Mouse (Mus musculus): ENCODE results near the gene Birc5. TPM values are rescaled to one million over a fixed set of nuclear protein-coding genes. Genes with fewer than 3 reads are reported as not detected.

Gene Birc5
- polyA plus RNA-seq, 1 experiment: 11.6 TPM

- H3K27me3 ChIP-seq (ENCODE audit: control insufficient read depth, insufficient read depth, low read length): no peaks in the 10 kb centered on the region
Measured at GRCm38 (mm10) chr11:117896533-117896932, 47.5 kb downstream of the Birc5 start.

GRCm38 (mm10) chr11:117902282-117902681 is 53.2 kb downstream of the Birc5 start:
- no peak for DNase-seq (ENCODE audit: low read depth in 1 of 2, low spot score in 2 of 2)
- WGBS: 47% methylated on average over 2 of the region's 2 CpGs

More at GRCm38 (mm10) chr11:117896533-117896932, 47.5 kb downstream of the Birc5 start:
- peaks cover under 1% of the 10 kb centered on the region; the same call in 1 of the 2 replicates for H3K4me1 ChIP-seq (ENCODE audit: control insufficient read depth, insufficient read depth, insufficient read length)
- H3K27ac ChIP-seq (ENCODE audit: insufficient read depth, low read length): no peak overlapping the region
- no peak overlapping the region for H3K4me3 ChIP-seq (ENCODE audit: extremely low read depth, insufficient read depth, insufficient read length)
- 27% methylated on average over 2 of the region's 2 CpGs for WGBS
- no peaks in the 10 kb centered on the region for H3K36me3 ChIP-seq (ENCODE audit: control insufficient read depth, insufficient read depth, low read length)
- no peak for DNase-seq (ENCODE audit: low read depth in 1 of 2, low spot score in 2 of 2)
- no peak for TF ChIP-seq POLR2A (IDR thresholded peaks at IDR 0.05; ENCODE audit: low read depth, low read length)
- TF ChIP-seq CTCF (IDR thresholded peaks at IDR 0.05; ENCODE audit: extremely low read depth, insufficient read depth, insufficient read length, insufficient replicate concordance): no peak

GRCm38 (mm10) chr11:117904442-117904841 is 55.4 kb downstream of the Birc5 start:
- WGBS: 67% methylated on average over 8 of the region's 8 CpGs
- H3K4me3 ChIP-seq (ENCODE audit: extremely low read depth, insufficient read depth, insufficient read length): no peak overlapping the region
- no peak for TF ChIP-seq POLR2A (IDR thresholded peaks at IDR 0.05; ENCODE audit: low read depth, low read length)
- no peak for TF ChIP-seq CTCF (IDR thresholded peaks at IDR 0.05; ENCODE audit: extremely low read depth, insufficient read depth, insufficient read length, insufficient replicate concordance)
- no peaks in the 10 kb centered on the region for H3K36me3 ChIP-seq (ENCODE audit: control insufficient read depth, insufficient read depth, low read length)
- no peak for DNase-seq (ENCODE audit: low read depth in 1 of 2, low spot score in 2 of 2)
- no peaks in the 10 kb centered on the region for H3K27me3 ChIP-seq (ENCODE audit: control insufficient read depth, insufficient read depth, low read length)
- no peak overlapping the region for H3K27ac ChIP-seq (ENCODE audit: insufficient read depth, low read length)
- H3K4me1 ChIP-seq (ENCODE audit: control insufficient read depth, insufficient read depth, insufficient read length): no peaks in the 10 kb centered on the region

More at GRCm38 (mm10) chr11:117902282-117902681, 53.2 kb downstream of the Birc5 start:
- no peak overlapping the region for H3K4me3 ChIP-seq (ENCODE audit: extremely low read depth, insufficient read depth, insufficient read length)
- no peaks in the 10 kb centered on the region for H3K4me1 ChIP-seq (ENCODE audit: control insufficient read depth, insufficient read depth, insufficient read length)
- no peaks in the 10 kb centered on the region for H3K36me3 ChIP-seq (ENCODE audit: control insufficient read depth, insufficient read depth, low read length)
- no peak overlapping the region for H3K27ac ChIP-seq (ENCODE audit: insufficient read depth, low read length)
- TF ChIP-seq POLR2A (IDR thresholded peaks at IDR 0.05; ENCODE audit: low read depth, low read length) (no peak), CTCF (IDR thresholded peaks at IDR 0.05; ENCODE audit: extremely low read depth, insufficient read depth, insufficient read length, insufficient replicate concordance) (no peak)
- no peaks in the 10 kb centered on the region for H3K27me3 ChIP-seq (ENCODE audit: control insufficient read depth, insufficient read depth, low read length)

Other genes with a start within 250 kb of the Birc5 start
- gene Tnrc6c, start 195.0 kb upstream of the Birc5 start, polyA plus RNA-seq (2012; rRNA removed): 22.7 and 29.1 TPM in 2 replicates
- 90.1 and 127 TPM in 2 replicates for gene Tmc8, start 67.2 kb upstream of the Birc5 start, polyA plus RNA-seq (2012; rRNA removed)
- 119 and 136 TPM in 2 replicates for gene Tmc6, start 67.1 kb upstream of the Birc5 start, polyA plus RNA-seq (2012; rRNA removed)
- gene 6030468B19Rik, start 51.6 kb upstream of the Birc5 start, polyA plus RNA-seq (2012; rRNA removed): 7.6 and 7.9 TPM in 2 replicates
- gene Gm20708, start 39.6 kb upstream of the Birc5 start, polyA plus RNA-seq (2012; rRNA removed): 0.25 TPM in 1 of 2 replicates, not detected in the other
- 188 and 245 TPM in 2 replicates for gene Syngr2, start 39.6 kb upstream of the Birc5 start, polyA plus RNA-seq (2012; rRNA removed)
- 18.5 and 19.2 TPM in 2 replicates for gene Afmid, start 23.3 kb upstream of the Birc5 start, polyA plus RNA-seq (2012; rRNA removed)
- gene Tk1, start 23.2 kb upstream of the Birc5 start, polyA plus RNA-seq (2012; rRNA removed): 61.6 and 68.4 TPM in 2 replicates
- not detected in 2 replicates for gene Tmem235, start 11.5 kb downstream of the Birc5 start, polyA plus RNA-seq (2012; rRNA removed)
- 15.4 and 16.2 TPM in 2 replicates for gene Tha1, start 24.2 kb downstream of the Birc5 start, polyA plus RNA-seq (2012; rRNA removed)
- gene Socs3, start 120.8 kb downstream of the Birc5 start, polyA plus RNA-seq (2012; rRNA removed): 22.0 and 31.0 TPM in 2 replicates
- 35.6 and 43.7 TPM in 2 replicates for gene Pgs1, start 137.0 kb downstream of the Birc5 start, polyA plus RNA-seq (2012; rRNA removed)

All from spleen, adult 2 months (tissue).